Comparison of ENCODE assay signal across 36 mouse cellular contexts in the genomic region with DNA sequence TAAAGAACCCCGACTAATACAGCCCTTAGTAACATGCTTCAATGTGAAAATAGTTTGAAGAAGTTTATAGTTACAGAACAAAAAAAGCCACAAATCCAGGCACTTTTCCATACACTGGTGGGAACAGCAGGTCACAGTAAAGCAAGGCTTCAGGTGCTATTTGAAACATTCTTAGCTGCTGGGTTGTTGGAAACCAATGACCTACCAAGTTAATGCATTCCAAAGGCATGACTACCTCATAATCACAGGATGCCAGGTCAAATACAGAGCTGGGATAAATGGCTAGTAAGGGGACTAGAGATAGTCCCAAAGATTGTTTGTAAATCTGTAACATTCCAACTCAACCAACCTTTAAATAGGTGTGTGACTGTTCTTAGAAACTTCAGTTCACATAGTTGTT. TPM values are rescaled to one million over a fixed set of nuclear protein-coding genes. Genes with fewer than 3 reads are reported as not detected.
"Had no signal": no experiment of that assay in that cellular context is flagged by ENCODE, and none has a peak within 500 bp of the region (broad histone marks: within the 10 kb centered on the region; RNA-seq: fewer than 3 reads in every experiment).

No protein-coding gene starts in this region.

- DNase-seq: cerebellum, adult 9-11 months; cerebellum, postnatal 10 days; cerebellum, postnatal 14 days; cerebellum, postnatal 25 days; cerebellum, postnatal 36 days; embryo, embryonic 11 days; forebrain, postnatal 0 days; gastrocnemius, adult 2 months; gastrocnemius, postnatal 10 days; gastrocnemius, postnatal 14 days; gastrocnemius, postnatal 25 days; gastrocnemius, postnatal 36 days; heart, adult 11 months; heart, adult 18-20 months; heart, adult 2 months had no signal

- H3K4me1 ChIP-seq: embryonic facial prominence, embryonic 10.5 days; embryonic facial prominence, embryonic 12.5 days; embryonic facial prominence, embryonic 13.5 days; embryonic facial prominence, embryonic 15.5 days; forebrain, embryonic 10.5 days; forebrain, embryonic 12.5 days; forebrain, embryonic 13.5 days; forebrain, embryonic 15.5 days had no signal

- H3K27me3 ChIP-seq: embryonic facial prominence, embryonic 12.5 days; embryonic facial prominence, embryonic 13.5 days; embryonic facial prominence, embryonic 15.5 days; forebrain, embryonic 12.5 days; forebrain, embryonic 13.5 days; forebrain, embryonic 15.5 days had no signal

- H3K36me3 ChIP-seq: embryonic facial prominence, embryonic 10.5 days; embryonic facial prominence, embryonic 12.5 days; embryonic facial prominence, embryonic 13.5 days; embryonic facial prominence, embryonic 15.5 days; forebrain, embryonic 10.5 days; forebrain, embryonic 12.5 days; forebrain, embryonic 15.5 days had no signal

- H3K27ac ChIP-seq: embryonic facial prominence, embryonic 10.5 days; embryonic facial prominence, embryonic 12.5 days; embryonic facial prominence, embryonic 13.5 days; embryonic facial prominence, embryonic 15.5 days; forebrain, embryonic 10.5 days; forebrain, embryonic 12.5 days; forebrain, embryonic 13.5 days; forebrain, embryonic 15.5 days; gastrocnemius, adult 2 months; heart, adult 2 months had no signal

- H3K4me3 ChIP-seq: embryonic facial prominence, embryonic 10.5 days; embryonic facial prominence, embryonic 12.5 days; embryonic facial prominence, embryonic 13.5 days; embryonic facial prominence, embryonic 15.5 days; erythroblast, embryonic 14.5 days; forebrain, embryonic 10.5 days; forebrain, embryonic 12.5 days; forebrain, embryonic 13.5 days; forebrain, embryonic 15.5 days; gastrocnemius, adult 2 months; heart, adult 2 months had no signal

- ATAC-seq: forebrain, embryonic 13.5 days; forebrain, embryonic 14.5 days; forebrain, embryonic 15.5 days; forebrain, embryonic 16.5 days; forebrain, postnatal 0 days had no signal

RNA-seq across cellular contexts. Expression of gene Gm44503, which starts 16.6 kb away (rescaled TPM):
- total RNA-seq: gastrocnemius, adult 18-20 months; gastrocnemius, adult 2 months; gastrocnemius, adult 8-10 months; gastrocnemius, postnatal 10 days; gastrocnemius, postnatal 14 days; gastrocnemius, postnatal 25 days; gastrocnemius, postnatal 4 days; heart, adult 18-20 months; heart, adult 8-10 months had no signal
- polyA plus RNA-seq: cortical plate, adult 2 months; embryonic facial prominence, embryonic 10.5 days; embryonic facial prominence, embryonic 12.5 days; embryonic facial prominence, embryonic 13.5 days; embryonic facial prominence, embryonic 14.5 days; embryonic facial prominence, embryonic 15.5 days; forebrain, embryonic 10.5 days; forebrain, embryonic 12.5 days; forebrain, embryonic 13.5 days; forebrain, embryonic 14.5 days; forebrain, embryonic 15.5 days; forebrain, embryonic 16.5 days; forebrain, postnatal 0 days; frontal cortex, adult 2 months; gonadal fat pad, adult 2 months; heart, adult 2 months had no signal

RNA-seq across cellular contexts. Expression of gene Dyx1c1, which starts 16.7 kb away (rescaled TPM):
- polyA plus RNA-seq: erythroblast, embryonic 14.5 days had no signal

RNA-seq across cellular contexts. Expression of gene Pygo1, which starts 49.8 kb away (rescaled TPM):
- total RNA-seq: common myeloid progenitor, adult 5-6 weeks; granulocyte monocyte progenitor cell, adult 5-6 weeks had no signal
- polyA plus RNA-seq: erythroblast, embryonic 14.5 days had no signal
